Mouse (Mus musculus) lung, embryonic 16.5 days (tissue): Measurements from ENCODE around the gene 4931406C07Rik. TPM values are rescaled to one million over a fixed set of nuclear protein-coding genes. Genes with fewer than 3 reads are reported as not detected.
A peak's percentile ranks its signal among the peaks of the same experiment; 100 is the strongest.

ENCODE experiments used
- ATAC-seq: fragments of 200-750 bp; cut with Nextera tagmentation; 2 replicates; pipeline ENCODE4 v1.8.0; 2017; ENCODE audit warnings: low read depth, mild to moderate bottlenecking, moderate library complexity
- H3K27ac ChIP-seq: fragments of 300-500 bp; sonication (generic); 2 replicates; pipeline ENCODE4 v1.5.1; 2014; ENCODE audit warnings: mild to moderate bottlenecking, control low read depth, low read length
- H3K27me3 ChIP-seq: fragments of 300-500 bp; sonication (generic); 2 replicates; pipeline ENCODE4 v1.6.1; 2014; ENCODE audit warnings: low read depth, low read length, mixed read lengths; ENCODE audit not compliant: control insufficient read depth, insufficient read depth
- H3K36me3 ChIP-seq: fragments of 300-500 bp; sonication (generic); 2 replicates; pipeline ENCODE4 v1.6.1; 2014; ENCODE audit warnings: low read length; ENCODE audit not compliant: control insufficient read depth, insufficient read depth
- H3K4me1 ChIP-seq: fragments of 300-500 bp; sonication (generic); replicated peaks from 2 replicates; pipeline ENCODE4 v1.6.1; 2014; ENCODE audit warnings: low read length, mixed read lengths; ENCODE audit not compliant: control insufficient read depth, insufficient read depth
- H3K4me2 ChIP-seq: fragments of 300-500 bp; sonication (generic); 2 replicates; pipeline ENCODE4 v1.6.1; 2014; ENCODE audit warnings: low read depth, low read length, control low read depth
- H3K4me3 ChIP-seq: fragments of 300-500 bp; sonication (generic); 2 replicates; pipeline ENCODE4 v1.5.1; 2014; ENCODE audit warnings: mild to moderate bottlenecking, low read length, control low read depth
- H3K9ac ChIP-seq: fragments of 300-500 bp; sonication (generic); 2 replicates; pipeline ENCODE4 v1.6.1; 2014; ENCODE audit warnings: low read length, control low read depth
- H3K9me3 ChIP-seq: fragments of 300-500 bp; sonication (generic); 2 replicates; pipeline ENCODE4 v1.6.1; 2016; ENCODE audit warnings: low read length; ENCODE audit not compliant: control insufficient read depth
- WGBS: fragments of 180-500 bp; shearing (Covaris S2); extraction: QIAGEN DNeasy Blood & Tissue Kit; methylation state at CpG from one replicate; pipeline ENCODE4 v1.1.7; 2014; 5-methylcytosine and 5-hydroxymethylcytosine counted together
- polyA plus RNA-seq: library from polyadenylated mRNA; unstranded; fragments of >200 nt; fragmentation: Nextera tagmentation; extraction: Ambion mirVana; gene quantifications from 2 replicates; pipeline ENCODE4 v1.2.1, GENCODE M21; 2015

4931406C07Rik gene
- polyA plus RNA-seq, 1 experiment from 2014 or later = 8.5 TPM

- Histone ChIP-seq H3K4me3 (no peak overlapping the region), H3K4me1 (peaks cover 8% of the 10 kb centered on the region), H3K4me2 (no peak overlapping the region), H3K9ac (no peak overlapping the region), H3K36me3 (no peaks in the 10 kb centered on the region), H3K27ac (no peak overlapping the region), H3K9me3 (no peaks in the 10 kb centered on the region), H3K27me3 (no peaks in the 10 kb centered on the region)
- WGBS = 92% methylated on average over 5 of the region's 5 CpGs
- no peak for ATAC-seq
These were observed 6.2 kb downstream of the 4931406C07Rik start for GRCm38 (mm10) chr9:15300056-15300455.

GRCm38 (mm10) chr9:15298451-15298850 is 7.8 kb downstream of the 4931406C07Rik start:
- no peak overlapping the region for H3K4me2 ChIP-seq
- 37% methylated on average over 2 of the region's 2 CpGs for WGBS
- no peak overlapping the region for H3K9ac ChIP-seq
- no peaks in the 10 kb centered on the region for H3K36me3 ChIP-seq
- H3K27ac ChIP-seq = no peak overlapping the region
- H3K27me3 ChIP-seq = no peaks in the 10 kb centered on the region
- H3K4me1 ChIP-seq = peaks cover 8% of the 10 kb centered on the region; the same call in 1 of the 2 replicates
- H3K4me3 ChIP-seq = no peak overlapping the region
- no peaks in the 10 kb centered on the region for H3K9me3 ChIP-seq
- ATAC-seq = no peak

DNA sequence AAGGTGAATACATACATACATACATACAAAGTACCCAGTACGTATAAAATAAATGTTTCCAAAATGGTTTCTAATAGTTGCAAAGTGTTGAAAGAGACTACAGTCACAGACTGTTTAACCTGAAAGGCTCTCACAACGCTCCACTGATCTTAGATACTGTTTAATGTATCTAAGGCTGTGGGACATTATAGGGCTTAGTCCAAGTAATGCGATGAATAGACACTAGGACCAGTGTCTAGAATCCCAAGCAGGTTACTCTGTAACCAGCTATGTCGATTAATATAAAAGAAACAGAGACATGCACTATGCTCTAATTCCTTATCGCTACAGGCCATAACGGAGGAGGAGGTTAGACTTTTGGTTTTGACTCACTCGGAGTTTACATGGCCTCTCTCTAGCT is 9.1 kb downstream of the 4931406C07Rik start:
- H3K4me1 ChIP-seq = peaks cover 8% of the 10 kb centered on the region; the same call in 1 of the 2 replicates
- H3K27ac ChIP-seq = no peak overlapping the region
- no peaks in the 10 kb centered on the region for H3K36me3 ChIP-seq
- 86% methylated on average over 7 of the region's 7 CpGs for WGBS
- H3K4me2 ChIP-seq = no peak overlapping the region
- H3K9me3 ChIP-seq = no peaks in the 10 kb centered on the region
- ATAC-seq = no peak
- H3K27me3 ChIP-seq = no peaks in the 10 kb centered on the region
- no peak overlapping the region for H3K9ac ChIP-seq
- no peak overlapping the region for H3K4me3 ChIP-seq

- 87% methylated on average over 6 of the region's 6 CpGs for WGBS
- H3K9me3 ChIP-seq = no peaks in the 10 kb centered on the region
- no peak for ATAC-seq
These were observed 17.0 kb downstream of the 4931406C07Rik start for GRCm38 (mm10) chr9:15289251-15289650.

GRCm38 (mm10) chr9:15288402-15288801 is 17.8 kb downstream of the 4931406C07Rik start:
- WGBS = 84% methylated on average over 3 of the region's 3 CpGs
- H3K27ac ChIP-seq = no peak overlapping the region
- no peak overlapping the region for H3K4me3 ChIP-seq
- H3K9me3 ChIP-seq = no peaks in the 10 kb centered on the region
- no peak overlapping the region for H3K9ac ChIP-seq
- H3K36me3 ChIP-seq = peaks cover 6% of the 10 kb centered on the region; the same call in 1 of the 2 replicates
- H3K4me1 ChIP-seq = no peaks in the 10 kb centered on the region
- H3K4me2 ChIP-seq = no peak overlapping the region
- H3K27me3 ChIP-seq = no peaks in the 10 kb centered on the region
- no peak for ATAC-seq

More at GRCm38 (mm10) chr9:15289251-15289650, 17.0 kb downstream of the 4931406C07Rik start:
- peaks cover 6% of the 10 kb centered on the region; the same call in 1 of the 2 replicates for H3K36me3 ChIP-seq
- H3K27me3 ChIP-seq = no peaks in the 10 kb centered on the region
- no peak overlapping the region for H3K4me2 ChIP-seq
- H3K27ac ChIP-seq = no peak overlapping the region
- H3K4me3 ChIP-seq = no peak overlapping the region
- no peaks in the 10 kb centered on the region for H3K4me1 ChIP-seq
- H3K9ac ChIP-seq = no peak overlapping the region

GRCm38 (mm10) chr9:15287846-15288245 is 18.4 kb downstream of the 4931406C07Rik start:
- Histone ChIP-seq H3K4me3 (no peak overlapping the region), H3K9ac (no peak overlapping the region), H3K27ac (no peak overlapping the region), H3K36me3 (peaks cover 6% of the 10 kb centered on the region; the same call in 1 of the 2 replicates), H3K4me2 (no peak overlapping the region), H3K27me3 (no peaks in the 10 kb centered on the region), H3K4me1 (no peaks in the 10 kb centered on the region), H3K9me3 (no peaks in the 10 kb centered on the region)
- ATAC-seq = no peak
- 58% methylated on average over 6 of the region's 6 CpGs for WGBS

DNA sequence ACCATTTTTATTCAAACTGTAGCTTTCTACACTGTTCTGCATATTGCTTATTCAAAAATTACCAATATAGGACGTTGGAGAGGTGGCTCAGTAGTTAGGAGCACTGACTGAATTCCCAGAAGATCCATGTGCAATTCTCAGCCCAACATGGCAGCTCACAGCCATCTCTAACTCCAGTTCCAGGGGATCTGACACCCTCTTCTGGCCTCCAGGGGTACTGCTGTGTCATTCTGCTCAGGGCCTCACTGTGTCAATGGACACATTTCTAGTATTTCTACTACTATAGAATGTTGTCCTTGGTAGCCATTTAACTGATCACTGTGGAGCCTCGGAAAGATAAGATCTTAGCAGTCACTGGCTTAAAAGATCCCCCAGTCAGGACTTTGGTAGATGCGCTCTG is 20.8 kb downstream of the 4931406C07Rik start:
- WGBS = 74% methylated on average over 3 of the region's 3 CpGs
- ATAC-seq = no peak
- no peaks in the 10 kb centered on the region for H3K27me3 ChIP-seq
- H3K9me3 ChIP-seq = no peaks in the 10 kb centered on the region
- H3K9ac ChIP-seq = no peak overlapping the region
- H3K4me2 ChIP-seq = no peak overlapping the region
- H3K4me3 ChIP-seq = no peak overlapping the region
- no peak overlapping the region for H3K27ac ChIP-seq
- H3K4me1 ChIP-seq = peaks cover 5% of the 10 kb centered on the region
- H3K36me3 ChIP-seq = peaks cover 5% of the 10 kb centered on the region; the same call in 1 of the 2 replicates

DNA sequence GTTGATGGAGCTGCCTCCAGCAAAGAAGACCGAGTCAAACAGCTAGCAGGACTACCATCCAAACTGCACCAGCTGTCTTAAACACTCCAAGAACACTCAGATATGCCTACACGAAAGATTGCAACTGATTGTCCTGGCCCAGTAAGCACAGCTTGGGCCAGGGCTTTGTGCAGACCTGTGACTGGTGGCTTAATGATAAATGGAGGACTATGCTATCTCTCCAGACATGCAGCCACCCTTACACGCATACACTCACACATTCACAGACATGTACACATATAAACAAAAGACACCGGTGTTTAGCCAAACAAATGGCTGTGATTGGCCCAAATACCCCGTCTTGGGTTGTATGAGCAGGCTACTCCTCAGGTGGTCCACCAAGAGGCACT is 25.8 kb downstream of the 4931406C07Rik start:
- ATAC-seq = no peak
- no peaks in the 10 kb centered on the region for H3K27me3 ChIP-seq
- no peaks in the 10 kb centered on the region for H3K9me3 ChIP-seq
- 39% methylated on average over 5 of the region's 5 CpGs for WGBS
- H3K9ac ChIP-seq = peak overlapping the region; percentile 99
- peak overlapping the region; percentile 61 for H3K4me2 ChIP-seq
- H3K4me3 ChIP-seq = peak overlapping the region; percentile 99
- no peak overlapping the region for H3K27ac ChIP-seq
- peaks cover 7% of the 10 kb centered on the region for H3K36me3 ChIP-seq
- peaks cover 16% of the 10 kb centered on the region for H3K4me1 ChIP-seq

DNA sequence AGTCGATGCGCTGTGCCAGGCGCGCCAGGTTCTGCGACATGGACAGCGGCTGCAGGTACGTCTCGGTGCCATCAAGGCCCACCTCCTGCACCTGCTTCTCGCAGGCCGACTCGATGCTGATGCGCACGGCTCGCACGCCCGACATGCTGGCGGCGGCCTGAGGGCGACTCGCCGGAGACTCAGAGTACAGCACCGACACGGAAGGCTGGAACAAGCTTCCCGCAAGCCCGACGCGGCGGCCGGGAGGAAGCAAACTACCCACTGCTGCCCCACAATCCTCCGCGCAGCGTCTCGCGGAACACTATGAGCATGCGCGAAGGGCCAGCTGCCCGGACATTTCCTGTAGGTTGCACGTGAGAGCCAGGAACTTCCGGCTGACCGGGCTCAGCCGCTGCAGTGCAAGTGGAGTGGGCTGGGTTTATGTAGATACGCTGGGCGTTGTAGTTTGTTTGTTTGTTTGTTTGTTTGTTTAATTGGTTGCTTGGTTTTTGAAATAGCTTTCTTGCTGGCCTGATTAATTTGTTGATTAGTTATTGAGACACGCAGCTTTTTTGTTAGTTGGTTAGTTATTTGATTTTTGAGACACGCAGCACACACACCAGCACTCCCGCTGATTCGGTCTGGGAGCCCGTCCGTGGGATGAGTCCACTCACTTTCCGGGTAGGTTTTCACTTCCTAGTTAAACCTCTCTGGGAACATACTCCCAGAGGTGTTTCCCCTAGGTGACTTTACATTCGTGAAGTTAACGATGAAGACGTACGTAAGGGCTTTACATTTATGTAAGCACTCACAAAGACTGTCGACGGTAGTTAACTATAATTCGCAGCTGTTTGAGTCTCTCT is 26.4 kb downstream of the 4931406C07Rik start, which contains the start of gene Med17:
Gene Med17 (minus strand): TSS at position 283 of the 842 bp plus-strand sequence.
- Histone ChIP-seq H3K36me3 (peaks cover 12% of the 10 kb centered on the region), H3K4me3 (peak within 1 kb of the TSS; percentile 99), H3K4me2 (peak within 1 kb of the TSS; percentile 73), H3K9me3 (no peaks in the 10 kb centered on the region), H3K27ac (peak within 1 kb of the TSS; percentile 91), H3K9ac (peak within 1 kb of the TSS; percentile 99), H3K27me3 (no peaks in the 10 kb centered on the region), H3K4me1 (peaks cover 16% of the 10 kb centered on the region)
- ATAC-seq = peak; percentile 99
- 2% methylated on average over 56 of the region's 57 CpGs for WGBS
